Mouse (Mus musculus): ENCODE data around the gene Cd160.
A peak's percentile ranks its signal among the peaks of the same experiment; 100 is the strongest.

The Cd160 gene

DNA sequence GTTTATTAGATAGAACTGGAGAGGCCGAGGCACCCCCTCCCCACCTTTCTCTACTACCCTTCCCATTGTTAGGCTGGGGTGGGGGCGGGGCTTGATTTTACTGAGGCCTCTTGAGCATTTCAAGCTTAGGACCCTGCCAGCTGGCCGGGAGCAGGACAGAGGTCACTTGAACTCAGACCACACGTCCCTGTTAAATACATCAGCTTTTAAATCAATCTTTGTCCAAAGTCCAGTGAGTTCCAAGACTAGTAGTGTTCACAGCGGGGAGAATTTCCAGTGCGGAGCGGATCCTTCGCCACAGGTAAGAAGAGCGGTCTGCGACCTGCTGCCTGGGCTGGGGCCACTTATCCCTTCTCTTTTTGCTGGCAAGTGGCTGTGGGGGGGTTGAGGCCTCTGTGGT, 705 bp upstream of the Cd160 start:
- DNase-seq (ENCODE audit: low spot score in 2 of 2), result no peak

GRCm38 (mm10) chr3:96828308-96828864, 765 bp downstream of the Cd160 start:
- no peak for DNase-seq (ENCODE audit: low spot score in 2 of 2)

DNA sequence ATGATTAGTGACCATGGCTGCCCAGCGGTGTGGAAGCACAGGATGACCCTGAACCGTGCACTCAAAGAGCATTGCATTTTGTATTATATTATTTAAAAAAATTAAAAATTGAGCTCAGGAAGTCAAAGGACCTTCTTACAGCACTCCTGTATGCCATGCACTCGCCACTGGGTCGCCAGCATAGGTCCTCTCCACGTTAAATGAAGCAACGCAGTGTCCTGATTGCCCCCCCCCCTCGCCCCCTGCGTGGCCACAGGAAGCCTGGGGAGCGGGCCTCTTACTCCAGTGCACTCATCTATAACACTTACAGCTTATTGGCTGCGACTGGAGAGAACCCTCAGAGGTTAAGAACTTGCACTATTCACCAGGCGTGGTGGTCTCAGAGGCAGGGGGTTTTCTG, 3.9 kb downstream of the Cd160 start:
- DNase-seq (ENCODE audit: low spot score in 2 of 2), result no peak

DNA sequence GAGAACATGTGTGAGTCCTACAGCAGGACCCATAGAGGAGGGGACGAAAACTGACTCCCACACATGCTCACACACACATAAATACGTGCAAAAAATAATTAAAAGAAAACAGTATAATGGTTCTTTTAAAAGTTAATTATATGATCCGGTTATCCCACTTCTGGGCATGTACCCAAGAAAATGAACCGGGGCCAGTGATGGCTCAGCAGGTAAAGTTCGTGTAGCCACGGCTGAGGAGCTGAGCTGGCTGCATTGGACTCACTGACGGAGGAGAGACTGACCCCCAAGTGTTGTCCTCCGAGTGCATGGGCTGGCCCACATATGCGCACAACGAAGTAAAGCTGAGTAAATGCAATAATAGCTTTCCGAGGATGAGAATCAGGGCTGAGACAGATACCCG, 4.5 kb downstream of the Cd160 start:
- DNase-seq (ENCODE audit: low spot score in 2 of 2), result no peak

- DNase-seq (ENCODE audit: low spot score in 2 of 2), result no peak
Observed at GRCm38 (mm10) chr3:96823701-96824100, 5.5 kb downstream of the Cd160 start.

DNA sequence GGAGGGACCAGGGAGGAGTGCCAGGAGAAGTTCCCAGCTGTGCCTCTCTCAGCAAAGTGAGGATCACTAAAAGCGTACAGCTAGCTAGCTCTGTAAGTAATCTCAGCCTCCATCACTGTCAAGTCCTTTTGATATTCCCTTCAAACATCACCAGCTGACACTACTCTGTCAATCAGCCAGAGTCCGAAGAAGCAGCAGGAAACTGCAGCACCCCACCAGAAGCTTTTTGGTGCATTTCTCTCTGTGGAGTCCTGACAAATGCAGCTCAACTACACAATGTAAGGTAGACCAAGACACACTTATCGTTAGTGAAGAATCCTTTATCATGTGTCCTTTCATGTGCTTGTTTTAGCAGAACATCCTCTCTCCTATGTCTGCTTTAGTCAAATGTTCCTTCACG, 7.6 kb downstream of the Cd160 start:
- no peak for DNase-seq (ENCODE audit: low spot score in 2 of 2)

- no peak for DNase-seq (ENCODE audit: low spot score in 2 of 2)
Observed at GRCm38 (mm10) chr3:96820116-96820915, 8.8 kb downstream of the Cd160 start.

GRCm38 (mm10) chr3:96814342-96814741, 14.8 kb downstream of the Cd160 start:
- DNase-seq (ENCODE audit: low spot score in 2 of 2), result no peak

GRCm38 (mm10) chr3:96813591-96814244, 15.4 kb downstream of the Cd160 start:
- no peak for DNase-seq (ENCODE audit: low spot score in 2 of 2)

DNA sequence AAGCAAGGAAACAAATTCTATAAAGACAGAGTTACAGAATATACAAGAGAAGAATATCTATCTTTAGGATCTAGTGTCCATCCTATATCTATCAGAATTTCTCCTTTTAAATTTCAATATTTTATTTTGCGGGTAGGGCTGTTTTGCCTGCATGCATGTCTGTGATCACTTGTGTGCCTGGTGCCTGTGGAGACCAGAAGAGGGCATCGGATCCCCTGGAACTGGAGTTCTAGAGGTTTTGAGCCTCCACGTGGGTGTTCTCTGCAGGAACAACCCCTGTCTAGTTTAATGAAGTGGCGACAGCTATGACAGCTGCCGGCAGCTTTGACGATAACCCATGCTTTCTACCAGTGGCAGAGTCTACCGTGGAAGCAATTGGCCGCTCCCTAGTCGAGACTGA, 16.0 kb downstream of the Cd160 start:
- peak; percentile 12 to 18 for DNase-seq (ENCODE audit: low spot score in 2 of 2)

DNA sequence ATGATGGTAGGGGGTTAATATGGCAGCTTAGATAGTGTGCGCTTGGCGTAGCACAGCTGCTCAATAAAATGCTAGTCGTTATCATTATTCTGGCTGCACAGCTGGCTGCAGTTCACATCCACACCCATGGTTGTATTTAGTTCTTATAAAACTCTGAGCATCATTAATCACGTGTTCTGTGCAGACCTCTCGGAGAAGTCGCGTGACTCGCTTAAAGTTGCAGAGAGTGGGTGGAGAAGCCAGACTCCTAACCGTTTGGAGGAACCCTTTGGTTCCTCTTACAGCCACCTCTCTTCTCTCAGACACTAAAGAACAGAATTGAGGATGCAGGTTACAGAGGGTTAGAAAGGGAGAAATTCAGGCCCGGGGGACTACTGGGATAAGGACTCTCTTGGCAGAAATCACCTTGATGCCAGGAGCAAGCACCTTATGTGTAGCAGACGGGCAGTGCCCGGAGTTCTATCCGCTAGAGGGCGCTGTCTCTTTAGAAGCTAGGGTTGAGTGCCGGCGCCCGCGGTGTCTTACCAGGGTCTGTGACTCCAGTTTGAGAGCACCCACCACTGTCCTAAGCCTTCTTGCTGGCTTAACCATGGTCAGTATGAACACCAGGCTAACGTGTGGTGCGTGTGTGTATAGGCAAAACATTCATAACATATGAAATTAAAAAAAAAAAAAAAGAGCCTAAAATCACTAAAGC, 16.6 kb downstream of the Cd160 start:
- DNase-seq (ENCODE audit: low spot score in 2 of 2), result peak; percentile 61 to 74

GRCm38 (mm10) chr3:96811232-96811631, 17.9 kb downstream of the Cd160 start:
- DNase-seq (ENCODE audit: low spot score in 2 of 2), result no peak

DNA sequence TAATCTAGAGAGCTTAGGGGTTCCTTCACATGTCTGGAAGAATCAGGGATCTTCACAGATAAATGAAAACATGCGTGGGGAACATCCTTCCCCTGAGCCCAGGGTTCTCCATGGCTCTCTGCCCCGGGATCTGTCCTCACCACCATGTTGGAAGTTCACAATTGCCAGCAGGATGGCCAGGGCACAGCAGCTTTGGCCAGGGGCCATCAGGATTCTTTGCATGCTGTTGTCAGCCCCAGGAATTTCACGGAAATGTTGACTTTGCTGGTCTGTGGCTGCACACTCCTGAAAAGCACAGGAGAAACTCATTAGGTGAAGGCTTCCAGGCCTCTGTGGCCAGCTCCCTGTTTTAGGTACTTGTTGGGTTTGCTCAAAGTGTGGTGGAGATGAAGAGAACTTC, 20.5 kb downstream of the Cd160 start:
- DNase-seq (ENCODE audit: low spot score in 2 of 2), result no peak

GRCm38 (mm10) chr3:96808136-96808535, 21.0 kb downstream of the Cd160 start:
- DNase-seq (ENCODE audit: low spot score in 2 of 2), result no peak

DNA sequence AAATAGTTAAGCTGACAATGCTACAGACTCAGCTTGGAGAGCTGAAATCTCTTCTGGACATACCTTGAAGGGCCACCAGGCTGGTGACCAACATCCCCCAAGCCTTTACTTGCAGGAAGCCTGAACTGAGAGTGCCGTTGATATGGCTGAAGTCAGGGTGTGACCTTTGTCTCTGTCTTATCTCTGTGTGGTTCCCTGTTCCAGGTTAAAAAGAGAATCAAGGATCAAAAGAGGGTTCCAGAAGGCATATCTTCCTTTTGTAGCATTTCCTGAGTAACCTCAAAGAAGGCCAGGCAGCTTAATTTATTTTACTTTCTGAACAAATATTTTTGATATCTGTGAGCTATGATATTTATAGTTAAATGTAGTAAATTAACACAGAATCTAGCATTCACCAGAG, 26.9 kb downstream of the Cd160 start:
- no peak for DNase-seq (ENCODE audit: low spot score in 2 of 2)

DNA sequence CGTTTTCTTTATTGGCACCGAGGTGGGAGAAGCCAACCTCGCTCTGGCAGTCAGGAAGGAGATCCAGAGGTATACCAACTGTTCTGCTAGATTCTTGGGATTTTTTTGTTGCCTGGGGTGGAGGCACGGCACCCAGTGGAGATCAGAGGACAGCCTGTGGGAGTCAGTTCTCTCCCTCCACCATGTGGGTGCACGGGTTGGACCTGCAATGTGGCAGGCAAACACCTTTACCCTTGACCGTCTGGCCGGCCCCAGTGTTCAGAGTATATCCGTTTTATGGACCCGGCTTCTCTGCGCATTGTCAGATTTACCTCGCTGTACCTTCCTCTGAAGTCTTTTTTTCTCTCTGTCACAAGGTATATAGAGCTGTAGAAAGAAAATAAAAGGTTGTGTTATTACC, 28.9 kb downstream of the Cd160 start:
- DNase-seq (ENCODE audit: low spot score in 2 of 2), result no peak

- no peak for DNase-seq (ENCODE audit: low spot score in 2 of 2)
Observed at GRCm38 (mm10) chr3:96788506-96788905, 40.6 kb downstream of the Cd160 start.

DNA sequence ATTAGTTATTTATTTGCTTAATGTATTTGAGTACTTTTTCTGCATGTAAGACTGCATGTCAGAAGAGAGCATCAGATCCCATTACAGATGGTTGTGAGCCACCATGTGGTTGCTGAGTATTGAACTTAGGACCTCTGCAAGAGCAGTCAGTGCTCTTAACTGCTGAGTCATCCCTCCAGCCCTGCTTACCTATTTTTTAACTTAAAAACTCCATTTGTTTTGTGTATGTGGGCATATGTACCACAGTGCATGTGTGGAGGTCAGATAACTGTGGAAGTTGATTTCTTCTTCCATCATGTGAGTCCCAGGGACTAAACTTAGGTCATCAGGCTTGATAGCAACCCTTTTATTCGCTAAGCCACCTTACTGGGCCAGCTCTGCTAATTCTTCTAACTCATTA, 41.4 kb downstream of the Cd160 start:
- no peak for DNase-seq (ENCODE audit: low spot score in 2 of 2)

DNA sequence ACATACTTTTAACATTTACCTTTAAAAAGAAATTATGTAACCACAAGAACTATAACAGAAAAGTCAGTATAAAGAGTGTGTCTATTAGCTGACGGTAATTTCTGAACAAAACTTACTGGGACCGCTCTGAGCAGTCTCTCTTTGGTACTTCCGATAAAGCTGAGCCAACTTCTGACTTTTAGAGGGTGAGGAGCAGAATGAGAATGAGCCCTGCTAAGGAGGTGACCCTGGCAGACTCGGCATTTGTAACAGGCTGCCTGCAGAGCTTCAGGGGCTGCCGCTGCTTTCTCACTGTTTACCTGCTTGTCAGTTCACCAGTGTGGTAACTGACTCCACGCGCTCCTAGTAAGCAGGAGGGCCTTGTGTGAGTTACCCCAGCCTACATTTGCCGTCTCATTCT, 46.9 kb downstream of the Cd160 start:
- no peak for DNase-seq (ENCODE audit: low spot score in 2 of 2)

DNA sequence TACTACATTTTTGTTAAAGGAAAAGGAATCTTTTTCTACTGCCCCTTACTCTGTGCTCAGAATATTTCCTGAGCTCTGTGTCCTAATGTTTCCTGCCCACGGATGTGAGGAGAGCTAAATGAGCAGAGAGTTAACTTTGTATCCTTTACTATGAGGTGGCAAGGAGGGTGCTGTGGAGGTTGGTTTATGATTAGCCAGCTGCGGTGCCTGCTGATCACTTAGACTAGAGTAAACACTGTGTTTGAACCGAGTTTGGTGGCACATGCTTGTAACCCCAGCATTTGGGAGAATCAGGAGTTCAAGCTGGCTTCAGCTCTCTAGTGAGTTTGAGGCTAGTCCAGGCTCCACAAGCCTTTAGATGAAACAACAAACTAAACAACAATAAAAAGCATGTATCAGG, 52.0 kb downstream of the Cd160 start:
- no peak for DNase-seq (ENCODE audit: low spot score in 2 of 2)

DNA sequence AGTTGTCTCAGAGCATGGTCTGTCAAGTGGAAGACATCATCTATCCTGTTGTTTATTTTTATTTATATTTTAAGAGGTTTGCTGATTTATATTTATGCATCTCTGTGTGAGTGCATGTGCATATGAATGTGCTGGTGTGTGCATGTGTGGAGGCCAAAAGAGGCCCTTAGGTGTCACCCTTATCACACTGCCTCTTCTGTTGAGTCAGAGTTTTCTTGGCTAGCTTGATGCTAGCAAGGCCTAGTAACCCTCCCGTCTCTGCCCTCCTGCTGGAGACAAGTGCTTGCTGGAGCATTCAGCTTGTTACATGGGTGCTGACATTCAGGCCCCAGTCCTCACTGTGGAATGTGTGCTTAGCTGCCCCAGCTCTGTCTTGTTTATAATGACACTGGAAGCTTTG, 56.2 kb downstream of the Cd160 start:
- no peak for DNase-seq (ENCODE audit: low spot score in 2 of 2)

- no peak for DNase-seq (ENCODE audit: low spot score in 2 of 2)
Observed at GRCm38 (mm10) chr3:96769971-96770370, 59.2 kb downstream of the Cd160 start.

DNA sequence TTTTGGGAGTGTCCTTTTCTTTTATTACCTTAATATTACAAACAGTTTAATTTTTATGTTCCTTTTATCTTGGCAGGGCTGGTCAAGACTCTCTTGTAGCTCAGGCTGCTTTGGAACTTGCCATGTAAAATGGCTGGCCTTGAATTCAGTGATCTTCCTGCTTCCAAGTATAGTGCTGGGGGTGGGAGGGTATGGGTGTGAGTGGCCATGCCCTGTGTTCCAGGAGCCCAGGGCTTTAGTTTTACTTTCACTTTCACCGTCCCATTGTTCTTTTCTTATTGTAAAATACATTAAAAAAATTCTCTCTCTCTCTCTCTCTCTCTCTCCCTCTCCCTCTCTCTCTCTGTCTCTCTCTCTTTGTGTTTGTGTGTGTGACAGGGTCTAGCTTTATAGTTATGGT, 64.6 kb downstream of the Cd160 start:
- DNase-seq (ENCODE audit: low spot score in 2 of 2), result no peak

Measured in urinary bladder, adult 18-20 months (tissue).